Mouse (Mus musculus) bone marrow, adult 2 months (tissue): ENCODE measurements around the gene Nlrp6.

ENCODE experiments used
- CTCF ChIP-seq: fragments of 200-500 bp; IDR thresholded peaks from 2 replicates; pipeline ENCODE4 v1.5.1; 2011; ENCODE audit warnings: low read length, control low read depth; ENCODE audit not compliant: control insufficient read depth, insufficient read depth
- POLR2A ChIP-seq: fragments of 200-500 bp; IDR thresholded peaks from 2 replicates; pipeline ENCODE4 v1.6.1; 2011; ENCODE audit warnings: low read depth, mild to moderate bottlenecking, control low read depth, low read length, borderline replicate concordance; ENCODE audit not compliant: control insufficient read depth

GRCm38 (mm10) chr7:140955758-140956555 is 35.3 kb downstream of the Nlrp6 start, which contains the start of the genes Gm45717 and Ifitm2:
- no peak for TF ChIP-seq CTCF
- no peak for TF ChIP-seq POLR2A
